Mouse (Mus musculus): ENCODE measurements around the gene Pon2. TPM values are rescaled to one million over a fixed set of nuclear protein-coding genes. Genes with fewer than 3 reads are reported as not detected.

The Pon2 gene
- polyA plus RNA-seq, 1 experiment from 2014 or later: 31.9 TPM

- WGBS: 89% methylated on average over 3 of the region's 3 CpGs
- ATAC-seq (ENCODE audit: low FRiP score, low read depth): no peak
- H3K4me1 ChIP-seq: no peaks in the 10 kb centered on the region
- no peak overlapping the region for H3K27ac ChIP-seq (replicated peaks)
- H3K9ac ChIP-seq (replicated peaks): no peak overlapping the region
- H3K9me3 ChIP-seq: no peaks in the 10 kb centered on the region
- H3K27me3 ChIP-seq: no peaks in the 10 kb centered on the region
- H3K4me3 ChIP-seq: no peak overlapping the region
- H3K36me3 ChIP-seq: no peaks in the 10 kb centered on the region
- H3K4me2 ChIP-seq (replicated peaks): no peak overlapping the region
Observed at GRCm38 (mm10) chr6:5310491-5310890, 12.2 kb upstream of the Pon2 start.

GRCm38 (mm10) chr6:5309595-5310197 is 11.4 kb upstream of the Pon2 start:
- no peaks in the 10 kb centered on the region for H3K4me1 ChIP-seq
- H3K9ac ChIP-seq (replicated peaks): no peak overlapping the region
- H3K27ac ChIP-seq (replicated peaks): no peak overlapping the region
- H3K27me3 ChIP-seq: no peaks in the 10 kb centered on the region
- no peak overlapping the region for H3K4me3 ChIP-seq
- no peak for ATAC-seq (ENCODE audit: low FRiP score, low read depth)
- no peaks in the 10 kb centered on the region for H3K36me3 ChIP-seq
- H3K9me3 ChIP-seq: no peaks in the 10 kb centered on the region
- 72% methylated on average over 7 of the region's 7 CpGs for WGBS
- H3K4me2 ChIP-seq (replicated peaks): no peak overlapping the region

- Histone ChIP-seq H3K4me3 (no peak overlapping the region), H3K4me2 (replicated peaks) (no peak overlapping the region), H3K9me3 (no peaks in the 10 kb centered on the region), H3K9ac (replicated peaks) (no peak overlapping the region), H3K4me1 (no peaks in the 10 kb centered on the region), H3K27ac (replicated peaks) (no peak overlapping the region), H3K36me3 (no peaks in the 10 kb centered on the region), H3K27me3 (0 out of 2 replicates have a peak, but pooled peaks cover 3% of the 10 kb centered on the region)
- 79% methylated on average over 3 of the region's 3 CpGs for WGBS
- no peak for ATAC-seq (ENCODE audit: low FRiP score, low read depth)
Observed at GRCm38 (mm10) chr6:5305926-5306325, 7.7 kb upstream of the Pon2 start.

- Histone ChIP-seq H3K27me3 (peaks cover 10% of the 10 kb centered on the region), H3K4me3 (no peak overlapping the region), H3K9me3 (no peaks in the 10 kb centered on the region), H3K36me3 (no peaks in the 10 kb centered on the region), H3K4me2 (replicated peaks) (no peak overlapping the region), H3K4me1 (no peaks in the 10 kb centered on the region), H3K9ac (replicated peaks) (no peak overlapping the region), H3K27ac (replicated peaks) (no peak overlapping the region)
- no peak for ATAC-seq (ENCODE audit: low FRiP score, low read depth)
- WGBS: 85% methylated on average over 8 of the region's 8 CpGs
Observed at GRCm38 (mm10) chr6:5304956-5305355, 6.7 kb upstream of the Pon2 start.

- no peak for ATAC-seq (ENCODE audit: low FRiP score, low read depth)
- H3K36me3 ChIP-seq: no peaks in the 10 kb centered on the region
- H3K9me3 ChIP-seq: no peaks in the 10 kb centered on the region
- WGBS: 90% methylated on average over 8 of the region's 8 CpGs
- no peak overlapping the region for H3K4me3 ChIP-seq
- H3K4me1 ChIP-seq: peaks cover 2% of the 10 kb centered on the region; the same call in 1 of the 2 replicates
- H3K27ac ChIP-seq (replicated peaks): no peak overlapping the region
- peaks cover 15% of the 10 kb centered on the region for H3K27me3 ChIP-seq
- no peak overlapping the region for H3K9ac ChIP-seq (replicated peaks)
- H3K4me2 ChIP-seq (replicated peaks): no peak overlapping the region
Observed at GRCm38 (mm10) chr6:5300629-5301028, 2.4 kb upstream of the Pon2 start.

- ATAC-seq (ENCODE audit: low FRiP score, low read depth): no peak
- 63% methylated on average over 5 of the region's 5 CpGs for WGBS
- peaks cover 15% of the 10 kb centered on the region for H3K27me3 ChIP-seq
- H3K9ac ChIP-seq (replicated peaks): no peak overlapping the region
- H3K4me2 ChIP-seq (replicated peaks): no peak overlapping the region
- no peaks in the 10 kb centered on the region for H3K9me3 ChIP-seq
- H3K36me3 ChIP-seq: no peaks in the 10 kb centered on the region
- H3K4me3 ChIP-seq: no peak overlapping the region
- no peak overlapping the region for H3K27ac ChIP-seq (replicated peaks)
- H3K4me1 ChIP-seq: peaks cover 2% of the 10 kb centered on the region; the same call in 1 of the 2 replicates
Observed at GRCm38 (mm10) chr6:5299561-5299960, 1.3 kb upstream of the Pon2 start.

GRCm38 (mm10) chr6:5297321-5298091 is 749 bp downstream of the Pon2 start:
- Histone ChIP-seq H3K9ac (replicated peaks) (peak overlapping the region; percentile 83), H3K36me3 (no peaks in the 10 kb centered on the region), H3K4me2 (replicated peaks) (peak overlapping the region; percentile 91), H3K9me3 (no peaks in the 10 kb centered on the region), H3K4me1 (peaks cover 2% of the 10 kb centered on the region; the same call in 1 of the 2 replicates), H3K27me3 (peaks cover 15% of the 10 kb centered on the region), H3K27ac (replicated peaks) (peak overlapping the region; percentile 71), H3K4me3 (peak overlapping the region; percentile 66)
- peak; percentile 67 for ATAC-seq (ENCODE audit: low FRiP score, low read depth)
- 6% methylated on average over 24 of the region's 25 CpGs for WGBS

- no peak overlapping the region for H3K4me2 ChIP-seq (replicated peaks)
- no peaks in the 10 kb centered on the region for H3K9me3 ChIP-seq
Observed at GRCm38 (mm10) chr6:5296067-5296466, 2.2 kb downstream of the Pon2 start.

GRCm38 (mm10) chr6:5294659-5295449 is 3.4 kb downstream of the Pon2 start:
- Histone ChIP-seq H3K4me2 (replicated peaks) (no peak overlapping the region), H3K9me3 (no peaks in the 10 kb centered on the region), H3K36me3 (no peaks in the 10 kb centered on the region), H3K9ac (replicated peaks) (no peak overlapping the region), H3K4me3 (no peak overlapping the region), H3K4me1 (peaks cover 6% of the 10 kb centered on the region; the same call in 1 of the 2 replicates), H3K27me3 (peaks cover 4% of the 10 kb centered on the region), H3K27ac (replicated peaks) (no peak overlapping the region)
- no peak for ATAC-seq (ENCODE audit: low FRiP score, low read depth)
- 95% methylated on average over 16 of the region's 16 CpGs for WGBS

More at GRCm38 (mm10) chr6:5296067-5296466, 2.2 kb downstream of the Pon2 start:
- peaks cover 6% of the 10 kb centered on the region; the same call in 1 of the 2 replicates for H3K4me1 ChIP-seq
- H3K4me3 ChIP-seq: no peak overlapping the region
- no peak for ATAC-seq (ENCODE audit: low FRiP score, low read depth)
- H3K9ac ChIP-seq (replicated peaks): no peak overlapping the region
- no peaks in the 10 kb centered on the region for H3K36me3 ChIP-seq
- 92% methylated on average over 7 of the region's 7 CpGs for WGBS
- no peak overlapping the region for H3K27ac ChIP-seq (replicated peaks)
- H3K27me3 ChIP-seq: peaks cover 13% of the 10 kb centered on the region

GRCm38 (mm10) chr6:5292841-5293240 is 5.4 kb downstream of the Pon2 start:
- no peak for ATAC-seq (ENCODE audit: low FRiP score, low read depth)
- 83% methylated on average over 5 of the region's 5 CpGs for WGBS

GRCm38 (mm10) chr6:5291450-5291849 is 6.8 kb downstream of the Pon2 start:
- Histone ChIP-seq H3K4me2 (replicated peaks) (no peak overlapping the region), H3K4me3 (no peak overlapping the region), H3K4me1 (peaks cover 5% of the 10 kb centered on the region; the same call in 1 of the 2 replicates), H3K9ac (replicated peaks) (no peak overlapping the region), H3K36me3 (no peaks in the 10 kb centered on the region), H3K27me3 (no peaks in the 10 kb centered on the region), H3K27ac (replicated peaks) (no peak overlapping the region), H3K9me3 (no peaks in the 10 kb centered on the region)
- WGBS: 87% methylated on average over 4 of the region's 4 CpGs
- no peak for ATAC-seq (ENCODE audit: low FRiP score, low read depth)

More at GRCm38 (mm10) chr6:5292841-5293240, 5.4 kb downstream of the Pon2 start:
- peaks cover 5% of the 10 kb centered on the region; the same call in 1 of the 2 replicates for H3K4me1 ChIP-seq
- H3K36me3 ChIP-seq: no peaks in the 10 kb centered on the region
- no peaks in the 10 kb centered on the region for H3K9me3 ChIP-seq
- H3K4me2 ChIP-seq (replicated peaks): no peak overlapping the region
- no peak overlapping the region for H3K4me3 ChIP-seq
- H3K27me3 ChIP-seq: no peaks in the 10 kb centered on the region
- no peak overlapping the region for H3K27ac ChIP-seq (replicated peaks)
- H3K9ac ChIP-seq (replicated peaks): no peak overlapping the region

- Histone ChIP-seq H3K27ac (replicated peaks) (no peak overlapping the region), H3K4me3 (no peak overlapping the region), H3K36me3 (no peaks in the 10 kb centered on the region), H3K27me3 (no peaks in the 10 kb centered on the region), H3K4me2 (replicated peaks) (no peak overlapping the region), H3K9ac (replicated peaks) (no peak overlapping the region), H3K4me1 (peaks cover 5% of the 10 kb centered on the region; the same call in 1 of the 2 replicates), H3K9me3 (no peaks in the 10 kb centered on the region)
- no peak for ATAC-seq (ENCODE audit: low FRiP score, low read depth)
- 62% methylated on average over 5 of the region's 5 CpGs for WGBS
Observed at GRCm38 (mm10) chr6:5287919-5288318, 10.3 kb downstream of the Pon2 start.
